Mouse (Mus musculus): ENCODE results near the gene Lcn2.

DNA sequence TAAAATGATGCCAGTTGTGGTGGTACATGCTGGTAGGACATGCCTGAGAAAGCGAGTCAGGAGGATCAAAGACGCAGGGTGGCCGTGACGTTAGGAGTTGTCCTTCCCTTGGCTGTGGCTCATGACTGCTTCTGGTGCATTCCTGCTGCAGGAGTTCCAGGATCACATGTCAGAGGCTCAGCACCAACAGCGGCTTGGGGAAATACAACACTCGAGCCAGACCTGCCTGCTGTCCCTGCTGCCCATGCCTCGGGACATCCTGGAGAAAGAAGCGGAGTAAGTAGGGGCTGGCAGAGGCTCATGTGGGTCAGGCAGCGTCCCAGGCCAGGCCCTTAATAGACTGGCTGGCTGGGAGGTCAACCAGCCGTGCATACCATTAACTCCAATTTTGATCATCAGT is 13.9 kb downstream of the Lcn2 start:
- TF ChIP-seq CTCF (IDR thresholded peaks at IDR 0.05; ENCODE audit: low read depth) (no peak), EP300 (IDR thresholded peaks at IDR 0.05; ENCODE audit: low read depth) (no peak)
